Mouse (Mus musculus): ENCODE results near the gene Thpo.

DNA sequence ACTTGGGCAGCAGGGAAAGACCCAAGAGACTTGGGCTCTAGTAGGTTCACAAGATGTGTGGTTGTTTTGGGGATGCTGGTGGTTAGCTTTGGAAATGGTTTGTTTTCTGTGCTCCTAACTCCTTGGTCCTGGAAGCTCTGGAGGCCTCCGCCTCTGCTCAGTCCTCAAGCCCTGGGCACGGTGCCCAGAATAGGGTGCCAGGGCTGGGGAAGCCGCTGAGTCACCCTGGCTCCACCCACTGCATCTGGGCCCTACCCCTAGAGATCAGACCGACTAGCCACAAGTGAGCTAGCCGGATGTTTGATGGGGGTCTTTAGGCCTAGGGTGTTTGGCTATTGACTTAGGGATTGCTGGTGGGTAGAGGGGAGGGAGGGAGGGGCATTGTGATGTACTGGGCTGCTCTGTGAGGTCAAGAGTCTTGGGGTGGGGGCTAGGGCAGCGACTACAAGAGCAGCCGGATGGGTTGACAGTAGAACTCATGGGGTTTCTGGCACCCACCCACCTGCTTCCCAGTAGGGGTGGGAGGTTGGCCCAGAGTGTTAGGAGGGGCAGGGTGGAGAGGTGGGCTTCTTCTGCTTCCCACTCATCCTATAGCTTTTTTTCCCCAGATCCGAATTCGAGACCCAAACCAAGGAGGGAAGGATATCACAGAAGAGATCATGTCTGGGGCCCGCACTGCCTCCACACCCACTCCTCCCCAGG is 56.2 kb downstream of the Thpo start:
- TF ChIP-seq CTCF (IDR thresholded peaks at IDR 0.05; ENCODE audit: control insufficient read depth, insufficient read depth, low read length) (no peak), POLR2A (IDR thresholded peaks at IDR 0.05; ENCODE audit: borderline replicate concordance, control insufficient read depth, low read depth, low read length) (no peak)

All from bone marrow, adult 2 months (tissue).